In genomic region chr14:62327171-62327570, GRCm38 (mm10) we compare ENCODE assay signal across 20 mouse cellular contexts. TPM values are rescaled to one million over a fixed set of nuclear protein-coding genes. Genes with fewer than 3 reads are reported as not detected.
A peak's percentile ranks its signal among the peaks of the same experiment; 100 is the strongest.
DNase-seq lines count a peak whose midpoint lies in the region; ATAC-seq and TF ChIP-seq lines count a peak whose summit lies in the region.
"Had no signal": no experiment of that assay in that cellular context is flagged by ENCODE, and none has a peak within 500 bp of the region (broad histone marks: within the 10 kb centered on the region; RNA-seq: fewer than 3 reads in every experiment).

No protein-coding gene starts in this region.

- H3K9me3 ChIP-seq in hindbrain, postnatal 0 days (ENCODE audit: low read length), result no peaks in the 10 kb centered on the region
- no peaks in the 10 kb centered on the region for H3K9me3 ChIP-seq in hindbrain, embryonic 10.5 days
- no peaks in the 10 kb centered on the region for H3K9me3 ChIP-seq in forebrain, embryonic 14.5 days (replicated peaks; ENCODE audit: control insufficient read depth, low read length)
- no peaks in the 10 kb centered on the region for H3K9me3 ChIP-seq in midbrain, postnatal 0 days (ENCODE audit: low read length)
- H3K9me3 ChIP-seq: embryonic facial prominence, embryonic 12.5 days; heart, embryonic 15.5 days; hindbrain, embryonic 15.5 days had no signal

- H3K36me3 ChIP-seq in hindbrain, postnatal 0 days (ENCODE audit: insufficient read depth, low read length), result no peaks in the 10 kb centered on the region
- H3K36me3 ChIP-seq in hindbrain, embryonic 10.5 days, result no peaks in the 10 kb centered on the region
- no peaks in the 10 kb centered on the region for H3K36me3 ChIP-seq in forebrain, embryonic 14.5 days (ENCODE audit: control insufficient read depth, insufficient read depth, low read length)
- H3K36me3 ChIP-seq in midbrain, postnatal 0 days (ENCODE audit: insufficient read depth, low read length), result no peaks in the 10 kb centered on the region
- H3K36me3 ChIP-seq: embryonic facial prominence, embryonic 12.5 days; heart, embryonic 15.5 days; hindbrain, embryonic 15.5 days had no signal

- ATAC-seq in hindbrain, postnatal 0 days, result peak; percentile 56; the same call in 1 of the 2 replicates
- ATAC-seq in forebrain, embryonic 14.5 days, result no peak
- no peak for ATAC-seq in midbrain, postnatal 0 days (ENCODE audit: low FRiP score)

- no peak overlapping the region for H3K4me2 ChIP-seq in hindbrain, postnatal 0 days (ENCODE audit: low read depth, low read length)
- H3K4me2 ChIP-seq in forebrain, embryonic 14.5 days (ENCODE audit: low read length), result no peak overlapping the region
- no peak overlapping the region for H3K4me2 ChIP-seq in midbrain, postnatal 0 days (ENCODE audit: low read depth, low read length, poor library complexity, severe bottlenecking)
- H3K4me2 ChIP-seq: embryonic facial prominence, embryonic 12.5 days; heart, embryonic 11.5 days; heart, embryonic 15.5 days; hindbrain, embryonic 15.5 days had no signal

- no peak overlapping the region for H3K4me3 ChIP-seq in hindbrain, postnatal 0 days (ENCODE audit: low read length)
- no peak overlapping the region for H3K4me3 ChIP-seq in hindbrain, embryonic 10.5 days
- no peak overlapping the region for H3K4me3 ChIP-seq in forebrain, embryonic 14.5 days (ENCODE audit: low read depth, low read length)
- no peak overlapping the region for H3K4me3 ChIP-seq in midbrain, postnatal 0 days (ENCODE audit: low read depth, low read length)
- H3K4me3 ChIP-seq: embryonic facial prominence, embryonic 12.5 days; heart, adult 2 months; heart, embryonic 15.5 days; hindbrain, embryonic 15.5 days had no signal

- WGBS in hindbrain, postnatal 0 days, result 21% methylated on average over 2 of the region's 2 CpGs
- 31% methylated on average over 2 of the region's 2 CpGs for WGBS in hindbrain, embryonic 10.5 days
- WGBS in forebrain, embryonic 14.5 days, result 21% methylated on average over 2 of the region's 2 CpGs
- 11% methylated on average over 2 of the region's 2 CpGs for WGBS in midbrain, postnatal 0 days

- H3K27ac ChIP-seq in hindbrain, postnatal 0 days, result no peak overlapping the region
- no peak overlapping the region for H3K27ac ChIP-seq in hindbrain, embryonic 10.5 days
- H3K27ac ChIP-seq in forebrain, embryonic 14.5 days (ENCODE audit: low read depth, low read length), result peak overlapping the region; percentile 18; the same call in 1 of the 2 replicates
- H3K27ac ChIP-seq in midbrain, postnatal 0 days (ENCODE audit: low read depth, low read length), result no peak overlapping the region
- H3K27ac ChIP-seq: embryonic facial prominence, embryonic 12.5 days; heart, adult 2 months; heart, embryonic 15.5 days; hindbrain, embryonic 15.5 days had no signal

- no peak for TF ChIP-seq CTCF in hindbrain, postnatal 0 days (IDR thresholded peaks at IDR 0.05; ENCODE audit: low read depth)
- no peak for TF ChIP-seq CTCF in midbrain, postnatal 0 days (IDR thresholded peaks at IDR 0.05)

- DNase-seq in hindbrain, postnatal 0 days (ENCODE audit: low spot score), result peak; percentile 57
- DNase-seq in hindbrain, embryonic 10.5 days (ENCODE audit: low spot score), result no peak
- peak; percentile 34 to 45 for DNase-seq in right cerebral cortex, postnatal 10 days (ENCODE audit: low spot score in 2 of 2)
- DNase-seq in right cerebral cortex, postnatal 25 days, result no peak
- peak; percentile 59 for DNase-seq in forebrain, embryonic 14.5 days (ENCODE audit: low spot score)
- peak; percentile 60 for DNase-seq in midbrain, postnatal 0 days (ENCODE audit: low spot score)
- no peak for DNase-seq in adipocyte (ENCODE audit: low spot score)
- DNase-seq in right cerebral cortex, postnatal 4 days, result no peak
- DNase-seq: adrenal gland, adult 8-10 months; adrenal gland, postnatal 36 days; cerebellum, adult 11-12 months; cerebellum, adult 9-10 months; cerebellum, postnatal 25 days; gastrocnemius, postnatal 14 days; heart, adult 2 months; heart, postnatal 14 days had no signal

- H3K4me1 ChIP-seq in hindbrain, postnatal 0 days (ENCODE audit: insufficient read depth, low read length), result peaks cover 4% of the 10 kb centered on the region
- H3K4me1 ChIP-seq in hindbrain, embryonic 10.5 days (replicated peaks), result peaks cover 27% of the 10 kb centered on the region
- H3K4me1 ChIP-seq in forebrain, embryonic 14.5 days (ENCODE audit: control insufficient read depth, insufficient read depth, low read length), result peaks cover 19% of the 10 kb centered on the region
- H3K4me1 ChIP-seq in midbrain, postnatal 0 days (ENCODE audit: insufficient read depth, low read length), result no peaks in the 10 kb centered on the region

- H3K27me3 ChIP-seq in hindbrain, postnatal 0 days (ENCODE audit: insufficient read depth, low read length), result no peaks in the 10 kb centered on the region
- no peaks in the 10 kb centered on the region for H3K27me3 ChIP-seq in hindbrain, embryonic 10.5 days (ENCODE audit: insufficient read depth, poor library complexity, severe bottlenecking)
- no peaks in the 10 kb centered on the region for H3K27me3 ChIP-seq in forebrain, embryonic 14.5 days (replicated peaks; ENCODE audit: control insufficient read depth, insufficient read depth, low read length)
- H3K27me3 ChIP-seq in midbrain, postnatal 0 days (ENCODE audit: insufficient read depth, low read length), result no peaks in the 10 kb centered on the region
- H3K27me3 ChIP-seq: embryonic facial prominence, embryonic 12.5 days; heart, embryonic 15.5 days; hindbrain, embryonic 15.5 days had no signal

- H3K9ac ChIP-seq in hindbrain, postnatal 0 days (replicated peaks; ENCODE audit: low read length), result no peak overlapping the region
- no peak overlapping the region for H3K9ac ChIP-seq in forebrain, embryonic 14.5 days (ENCODE audit: low read length)
- H3K9ac ChIP-seq in midbrain, postnatal 0 days (replicated peaks; ENCODE audit: low read length, poor library complexity, severe bottlenecking), result no peak overlapping the region
- H3K9ac ChIP-seq: embryonic facial prominence, embryonic 12.5 days; heart, embryonic 15.5 days; hindbrain, embryonic 15.5 days had no signal

RNA-seq across cellular contexts. Expression of gene Dleu7, which starts 34.3 kb away (rescaled TPM):
- 22.1 and 31.2 TPM in 2 replicates for total RNA-seq in hindbrain, postnatal 0 days (2014; rRNA removed)
- 16.2 and 16.8 TPM in 2 replicates for polyA plus RNA-seq in hindbrain, postnatal 0 days (2015; fragmentation: Nextera tagmentation; extraction: Ambion mirVana)
- polyA plus RNA-seq in hindbrain, embryonic 10.5 days (2016; fragmentation: Nextera tagmentation; extraction: Ambion mirVana), result 1.8 and 1.9 TPM in 2 replicates
- 24.3 and 28.2 TPM in 2 replicates for polyA plus RNA-seq in forebrain, embryonic 14.5 days (2014; fragmentation: Nextera tagmentation; extraction: Ambion mirVana)
- total RNA-seq in midbrain, postnatal 0 days (2014; rRNA removed), result 35.0 TPM in 2 replicates
- 19.3 and 19.7 TPM in 2 replicates for polyA plus RNA-seq in midbrain, postnatal 0 days (2015; fragmentation: Nextera tagmentation; extraction: Ambion mirVana)
- total RNA-seq: adrenal gland, postnatal 36 days; gastrocnemius, postnatal 14 days; heart, adult 2 months had no signal

RNA-seq across cellular contexts. Expression of gene Rnaseh2b, which starts 34.8 kb away (rescaled TPM):
- total RNA-seq in hindbrain, postnatal 0 days (2014; rRNA removed), result 20.4 and 22.3 TPM in 2 replicates
- polyA plus RNA-seq in hindbrain, postnatal 0 days (2015; fragmentation: Nextera tagmentation; extraction: Ambion mirVana), result 40.8 and 42.5 TPM in 2 replicates
- 60.7 TPM in 2 replicates for polyA plus RNA-seq in hindbrain, embryonic 10.5 days (2016; fragmentation: Nextera tagmentation; extraction: Ambion mirVana)
- 79.6 and 82.6 TPM in 2 replicates for polyA plus RNA-seq in forebrain, embryonic 14.5 days (2014; fragmentation: Nextera tagmentation; extraction: Ambion mirVana)
- 17.7 and 24.1 TPM in 2 replicates for total RNA-seq in midbrain, postnatal 0 days (2014; rRNA removed)
- polyA plus RNA-seq in midbrain, postnatal 0 days (2015; fragmentation: Nextera tagmentation; extraction: Ambion mirVana), result 29.8 and 32.8 TPM in 2 replicates

Comparison
In these comparisons a context has a peak if more than half of its experiments do, and no peak if none do; other contexts are left out.
1. DNase-seq: peak in hindbrain, postnatal 0 days (single experiment), right cerebral cortex, postnatal 10 days (2 of 2), forebrain, embryonic 14.5 days (single experiment) and midbrain, postnatal 0 days (single experiment); none in hindbrain, embryonic 10.5 days (single experiment), right cerebral cortex, postnatal 25 days (single experiment), adipocyte (single experiment) and right cerebral cortex, postnatal 4 days (single experiment).